Mouse (Mus musculus): Measurements from ENCODE around the gene Miga2. TPM values are rescaled to one million over a fixed set of nuclear protein-coding genes. Genes with fewer than 3 reads are reported as not detected.

Miga2 gene
- polyA plus RNA-seq, 1 experiment from 2014 or later, result 18.7 TPM

GRCm38 (mm10) chr2:30356266-30356665 lies 7.8 kb upstream of the Miga2 start:
- no peak overlapping the region for H3K27ac ChIP-seq (ENCODE audit: low read depth, low read length)
- 0 out of 2 replicates have a peak overlapping the region, but pooled peaks have one; percentile 1 for H3K9ac ChIP-seq (ENCODE audit: low read length)
- H3K4me1 ChIP-seq (ENCODE audit: control insufficient read depth, insufficient read depth, low read length), result peaks cover 4% of the 10 kb centered on the region; the same call in 1 of the 2 replicates
- DNase-seq (ENCODE audit: low spot score) (no peak), ATAC-seq (no peak)
- WGBS, result 59% methylated on average over 4 of the region's 4 CpGs
- peaks cover 36% of the 10 kb centered on the region for H3K36me3 ChIP-seq (ENCODE audit: control insufficient read depth, insufficient read depth, low read length)
- H3K4me3 ChIP-seq (ENCODE audit: low read depth, low read length), result no peak overlapping the region
- H3K9me3 ChIP-seq (replicated peaks; ENCODE audit: control insufficient read depth, low read length), result no peaks in the 10 kb centered on the region
- no peak overlapping the region for H3K4me2 ChIP-seq (ENCODE audit: low read length)
- H3K27me3 ChIP-seq (replicated peaks; ENCODE audit: control insufficient read depth, insufficient read depth, low read length), result no peaks in the 10 kb centered on the region

- Histone ChIP-seq H3K4me2 (ENCODE audit: low read length) (no peak overlapping the region), H3K27ac (ENCODE audit: low read depth, low read length) (no peak overlapping the region), H3K4me1 (ENCODE audit: control insufficient read depth, insufficient read depth, low read length) (peaks cover 4% of the 10 kb centered on the region; the same call in 1 of the 2 replicates), H3K36me3 (ENCODE audit: control insufficient read depth, insufficient read depth, low read length) (peaks cover 32% of the 10 kb centered on the region), H3K9me3 (replicated peaks; ENCODE audit: control insufficient read depth, low read length) (no peaks in the 10 kb centered on the region), H3K27me3 (replicated peaks; ENCODE audit: control insufficient read depth, insufficient read depth, low read length) (no peaks in the 10 kb centered on the region), H3K9ac (ENCODE audit: low read length) (peak overlapping the region; percentile 80; the same call in 1 of the 2 replicates), H3K4me3 (ENCODE audit: low read depth, low read length) (no peak overlapping the region)
- ATAC-seq (no peak), DNase-seq (ENCODE audit: low spot score) (no peak)
- whole genome bisulfite sequencing, result 64% methylated on average over 9 of the region's 9 CpGs
Measured at GRCm38 (mm10) chr2:30356906-30357305, 7.1 kb upstream of the Miga2 start.

GRCm38 (mm10) chr2:30357552-30358510 lies 6.2 kb upstream of the Miga2 start:
- Histone ChIP-seq H3K27me3 (replicated peaks; ENCODE audit: control insufficient read depth, insufficient read depth, low read length) (no peaks in the 10 kb centered on the region), H3K4me3 (ENCODE audit: low read depth, low read length) (peak overlapping the region; percentile 67), H3K9ac (ENCODE audit: low read length) (peak overlapping the region; percentile 80), H3K9me3 (replicated peaks; ENCODE audit: control insufficient read depth, low read length) (no peaks in the 10 kb centered on the region), H3K27ac (ENCODE audit: low read depth, low read length) (no peak overlapping the region), H3K4me2 (ENCODE audit: low read length) (peak overlapping the region; percentile 82), H3K36me3 (ENCODE audit: control insufficient read depth, insufficient read depth, low read length) (peaks cover 23% of the 10 kb centered on the region), H3K4me1 (ENCODE audit: control insufficient read depth, insufficient read depth, low read length) (peaks cover 4% of the 10 kb centered on the region; the same call in 1 of the 2 replicates)
- 63% methylated on average over 8 of the region's 8 CpGs for WGBS
- DNase-seq (ENCODE audit: low spot score) (no peak), ATAC-seq (no peak)

GRCm38 (mm10) chr2:30358533-30359531 lies 5.2 kb upstream of the Miga2 start, which contains the start of gene Sh3glb2:
TSS of gene Sh3glb2 (minus strand) at chr2:30359337.
- peak within 1 kb of the TSS; percentile 82 for H3K4me2 ChIP-seq (ENCODE audit: low read length)
- WGBS, result 3% methylated on average over 69 of the region's 73 CpGs
- peak; percentile 91 for DNase-seq (ENCODE audit: low spot score)
- H3K4me3 ChIP-seq (ENCODE audit: low read depth, low read length), result peak within 1 kb of the TSS; percentile 67
- peak within 1 kb of the TSS; percentile 50; the same call in 1 of the 2 replicates for H3K27ac ChIP-seq (ENCODE audit: low read depth, low read length)
- peak; percentile 80 for ATAC-seq
- H3K4me1 ChIP-seq (ENCODE audit: control insufficient read depth, insufficient read depth, low read length), result peaks cover 4% of the 10 kb centered on the region; the same call in 1 of the 2 replicates
- H3K27me3 ChIP-seq (replicated peaks; ENCODE audit: control insufficient read depth, insufficient read depth, low read length), result no peaks in the 10 kb centered on the region
- H3K9ac ChIP-seq (ENCODE audit: low read length), result peak within 1 kb of the TSS; percentile 80
- H3K36me3 ChIP-seq (ENCODE audit: control insufficient read depth, insufficient read depth, low read length), result peaks cover 13% of the 10 kb centered on the region
- H3K9me3 ChIP-seq (replicated peaks; ENCODE audit: control insufficient read depth, low read length), result no peaks in the 10 kb centered on the region

GRCm38 (mm10) chr2:30360626-30361025 lies 3.4 kb upstream of the Miga2 start:
- WGBS, result 81% methylated on average over 10 of the region's 10 CpGs
- H3K27me3 ChIP-seq (replicated peaks; ENCODE audit: control insufficient read depth, insufficient read depth, low read length), result no peaks in the 10 kb centered on the region
- ATAC-seq (no peak), DNase-seq (ENCODE audit: low spot score) (no peak)
- H3K36me3 ChIP-seq (ENCODE audit: control insufficient read depth, insufficient read depth, low read length), result no peaks in the 10 kb centered on the region
- H3K9me3 ChIP-seq (replicated peaks; ENCODE audit: control insufficient read depth, low read length), result no peaks in the 10 kb centered on the region
- H3K27ac ChIP-seq (ENCODE audit: low read depth, low read length), result no peak overlapping the region
- no peak overlapping the region for H3K4me3 ChIP-seq (ENCODE audit: low read depth, low read length)
- no peak overlapping the region for H3K4me2 ChIP-seq (ENCODE audit: low read length)
- no peak overlapping the region for H3K9ac ChIP-seq (ENCODE audit: low read length)
- H3K4me1 ChIP-seq (ENCODE audit: control insufficient read depth, insufficient read depth, low read length), result peaks cover 10% of the 10 kb centered on the region

- H3K36me3 ChIP-seq (ENCODE audit: control insufficient read depth, insufficient read depth, low read length), result peaks cover 9% of the 10 kb centered on the region
- H3K4me3 ChIP-seq (ENCODE audit: low read depth, low read length), result no peak overlapping the region
- WGBS, result 73% methylated on average over 5 of the region's 5 CpGs
- DNase-seq (ENCODE audit: low spot score) (no peak), ATAC-seq (no peak)
- H3K9me3 ChIP-seq (replicated peaks; ENCODE audit: control insufficient read depth, low read length), result no peaks in the 10 kb centered on the region
- no peaks in the 10 kb centered on the region for H3K27me3 ChIP-seq (replicated peaks; ENCODE audit: control insufficient read depth, insufficient read depth, low read length)
- H3K4me1 ChIP-seq (ENCODE audit: control insufficient read depth, insufficient read depth, low read length), result peaks cover 10% of the 10 kb centered on the region
- no peak overlapping the region for H3K27ac ChIP-seq (ENCODE audit: low read depth, low read length)
- no peak overlapping the region for H3K9ac ChIP-seq (ENCODE audit: low read length)
- H3K4me2 ChIP-seq (ENCODE audit: low read length), result no peak overlapping the region
Measured at GRCm38 (mm10) chr2:30362865-30363264, 1.2 kb upstream of the Miga2 start.

- no peaks in the 10 kb centered on the region for H3K9me3 ChIP-seq (replicated peaks; ENCODE audit: control insufficient read depth, low read length)
- DNase-seq (ENCODE audit: low spot score) (no peak), ATAC-seq (no peak)
- WGBS, result 89% methylated on average over 2 of the region's 2 CpGs
- peaks cover 35% of the 10 kb centered on the region for H3K36me3 ChIP-seq (ENCODE audit: control insufficient read depth, insufficient read depth, low read length)
- peak overlapping the region; percentile 77; the same call in 1 of the 2 replicates for H3K9ac ChIP-seq (ENCODE audit: low read length)
- H3K4me2 ChIP-seq (ENCODE audit: low read length), result peak overlapping the region; percentile 95
- no peak overlapping the region for H3K4me3 ChIP-seq (ENCODE audit: low read depth, low read length)
- no peaks in the 10 kb centered on the region for H3K27me3 ChIP-seq (replicated peaks; ENCODE audit: control insufficient read depth, insufficient read depth, low read length)
- H3K4me1 ChIP-seq (ENCODE audit: control insufficient read depth, insufficient read depth, low read length), result peaks cover 6% of the 10 kb centered on the region
- no peak overlapping the region for H3K27ac ChIP-seq (ENCODE audit: low read depth, low read length)
Measured at GRCm38 (mm10) chr2:30365281-30366069, 1.4 kb downstream of the Miga2 start.

- Histone ChIP-seq H3K4me3 (ENCODE audit: low read depth, low read length) (no peak overlapping the region), H3K36me3 (ENCODE audit: control insufficient read depth, insufficient read depth, low read length) (peaks cover 42% of the 10 kb centered on the region), H3K27ac (ENCODE audit: low read depth, low read length) (no peak overlapping the region), H3K4me1 (ENCODE audit: control insufficient read depth, insufficient read depth, low read length) (peaks cover 6% of the 10 kb centered on the region), H3K9me3 (replicated peaks; ENCODE audit: control insufficient read depth, low read length) (no peaks in the 10 kb centered on the region), H3K9ac (ENCODE audit: low read length) (no peak overlapping the region), H3K4me2 (ENCODE audit: low read length) (no peak overlapping the region), H3K27me3 (replicated peaks; ENCODE audit: control insufficient read depth, insufficient read depth, low read length) (no peaks in the 10 kb centered on the region)
- DNase-seq (ENCODE audit: low spot score) (no peak), ATAC-seq (no peak)
- WGBS, result 66% methylated on average over 5 of the region's 5 CpGs
Measured at GRCm38 (mm10) chr2:30366203-30366602, 2.2 kb downstream of the Miga2 start.
